Mouse (Mus musculus): ENCODE results near the gene Ggt1. TPM values are rescaled to one million over a fixed set of nuclear protein-coding genes. Genes with fewer than 3 reads are reported as not detected.
A peak's percentile ranks its signal among the peaks of the same experiment; 100 is the strongest.

Gene Ggt1
- polyA plus RNA-seq, 1 experiment = 2.3 TPM

- TF ChIP-seq CTCF (IDR thresholded peaks at IDR 0.05; ENCODE audit: borderline replicate concordance, extremely low read depth, insufficient read depth, insufficient read length) (no peak), POLR2A (IDR thresholded peaks at IDR 0.05; ENCODE audit: borderline replicate concordance, extremely low read depth, insufficient read depth, insufficient read length, poor library complexity, severe bottlenecking) (no peak)
- no peak for DNase-seq (ENCODE audit: low read depth)
Observed at GRCm38 (mm10) chr10:75634610-75635009, 73.2 kb downstream of the Ggt1 start.

- TF ChIP-seq POLR2A (IDR thresholded peaks at IDR 0.05; ENCODE audit: borderline replicate concordance, extremely low read depth, insufficient read depth, insufficient read length, poor library complexity, severe bottlenecking) = no peak
- TF ChIP-seq CTCF (IDR thresholded peaks at IDR 0.05; ENCODE audit: borderline replicate concordance, extremely low read depth, insufficient read depth, insufficient read length) = no peak
- DNase-seq (ENCODE audit: low read depth) = no peak
Observed at GRCm38 (mm10) chr10:75635019-75635692, 73.8 kb downstream of the Ggt1 start.

- TF ChIP-seq POLR2A (IDR thresholded peaks at IDR 0.05; ENCODE audit: borderline replicate concordance, extremely low read depth, insufficient read depth, insufficient read length, poor library complexity, severe bottlenecking) (no peak), CTCF (IDR thresholded peaks at IDR 0.05; ENCODE audit: borderline replicate concordance, extremely low read depth, insufficient read depth, insufficient read length) (peak; percentile 87)
- DNase-seq (ENCODE audit: low read depth) = peak; percentile 84
Observed at GRCm38 (mm10) chr10:75635693-75636055, 74.3 kb downstream of the Ggt1 start.

Other genes starting within 250 kb of the Ggt1 start
- 8.9 and 9.3 TPM in 2 replicates for gene Adora2a, start 244.7 kb upstream of the Ggt1 start, polyA plus RNA-seq (2012; rRNA removed)
- gene Upb1, start 160.5 kb upstream of the Ggt1 start, polyA plus RNA-seq (2012; rRNA removed) = 0.04 TPM in 1 of 2 replicates, not detected in the other
- gene Snrpd3, start 44.1 kb upstream of the Ggt1 start, polyA plus RNA-seq (2012; rRNA removed) = 51.4 and 60.3 TPM in 2 replicates
- 26.0 and 33.2 TPM in 2 replicates for gene Gucd1, start 43.6 kb upstream of the Ggt1 start, polyA plus RNA-seq (2012; rRNA removed)
- gene Lrrc75b, start 1.3 kb upstream of the Ggt1 start, polyA plus RNA-seq (2012; rRNA removed) = 22.7 and 38.8 TPM in 2 replicates
- 5.2 and 6.7 TPM in 2 replicates for gene Ggt5, start 27.7 kb downstream of the Ggt1 start, polyA plus RNA-seq (2012; rRNA removed)
- gene Susd2, start 82.4 kb downstream of the Ggt1 start, polyA plus RNA-seq (2012; rRNA removed) = 2.9 and 4.8 TPM in 2 replicates
- gene Cabin1, start 202.7 kb downstream of the Ggt1 start, polyA plus RNA-seq (2012; rRNA removed) = 43.8 and 56.6 TPM in 2 replicates
- gene Ddt, start 211.8 kb downstream of the Ggt1 start, polyA plus RNA-seq (2012; rRNA removed) = 55.9 and 69.3 TPM in 2 replicates
- not detected in 2 replicates for gene Gm20441, start 219.3 kb downstream of the Ggt1 start, polyA plus RNA-seq (2012; rRNA removed)
- gene Gstt3, start 219.8 kb downstream of the Ggt1 start, polyA plus RNA-seq (2012; rRNA removed) = 1.1 TPM in 2 replicates
- 11.5 and 13.4 TPM in 2 replicates for gene Gstt1, start 237.0 kb downstream of the Ggt1 start, polyA plus RNA-seq (2012; rRNA removed)

Measured in brain, embryonic 14.5 days (tissue).